Mouse (Mus musculus) heart, embryonic 12.5 days (tissue): ENCODE measurements around the gene Ugt1a9. TPM values are rescaled to one million over a fixed set of nuclear protein-coding genes. Genes with fewer than 3 reads are reported as not detected.

ENCODE experiments used
- ATAC-seq: fragments of 200-750 bp; cut with Nextera tagmentation; 2 replicates; pipeline ENCODE4 v1.8.0; 2017; ENCODE audit warnings: moderate TSS enrichment, moderate library complexity; ENCODE audit not compliant: insufficient number of reproducible peaks, low FRiP score
- H3K27ac ChIP-seq: fragments of 300-500 bp; sonication (generic); 2 replicates; pipeline ENCODE4 v1.5.1; 2016; ENCODE audit warnings: mild to moderate bottlenecking, moderate library complexity; ENCODE audit not compliant: poor library complexity, severe bottlenecking
- H3K27me3 ChIP-seq: fragments of 300-500 bp; sonication (generic); replicated peaks from 2 replicates; pipeline ENCODE4 v1.6.1; 2016; ENCODE audit warnings: mild to moderate bottlenecking, moderate library complexity
- H3K36me3 ChIP-seq: fragments of 300-500 bp; sonication (generic); 2 replicates; pipeline ENCODE4 v1.6.1; 2016; ENCODE audit warnings: mild to moderate bottlenecking, moderate library complexity
- H3K4me1 ChIP-seq: fragments of 300-500 bp; sonication (generic); replicated peaks from 2 replicates; pipeline ENCODE4 v1.6.1; 2016; ENCODE audit warnings: mild to moderate bottlenecking
- H3K4me2 ChIP-seq: fragments of 300-500 bp; sonication (generic); 2 replicates; pipeline ENCODE4 v1.6.1; 2016; ENCODE audit warnings: mild to moderate bottlenecking, moderate library complexity
- H3K4me3 ChIP-seq: fragments of 300-500 bp; sonication (generic); 2 replicates; pipeline ENCODE4 v1.5.1; 2016; ENCODE audit warnings: mild to moderate bottlenecking
- H3K9ac ChIP-seq: fragments of 300-500 bp; sonication (generic); 2 replicates; pipeline ENCODE4 v1.6.1; 2016; ENCODE audit warnings: mild to moderate bottlenecking, moderate library complexity
- H3K9me3 ChIP-seq: fragments of 300-500 bp; sonication (generic); replicated peaks from 2 replicates; pipeline ENCODE4 v1.6.1; 2016; ENCODE audit warnings: mild to moderate bottlenecking, moderate library complexity
- WGBS: fragments of 180-500 bp; shearing (Covaris S2); methylation state at CpG from one replicate; pipeline ENCODE4 v1.1.7; 2016; 5-methylcytosine and 5-hydroxymethylcytosine counted together
- polyA plus RNA-seq: library from polyadenylated mRNA; unstranded; fragments of >200 nt; fragmentation: Nextera tagmentation; extraction: Ambion mirVana; gene quantifications from 2 replicates; pipeline ENCODE4 v1.2.1, GENCODE M21; 2016

Ugt1a9 gene
- polyA plus RNA-seq, 1 experiment from 2014 or later: not detected

- ATAC-seq: no peak
- H3K4me3 ChIP-seq: no peak overlapping the region
- no peaks in the 10 kb centered on the region for H3K9me3 ChIP-seq
- 72% methylated on average over 3 of the region's 3 CpGs for WGBS
- no peak overlapping the region for H3K4me2 ChIP-seq
- H3K36me3 ChIP-seq: no peaks in the 10 kb centered on the region
- H3K4me1 ChIP-seq: no peaks in the 10 kb centered on the region
- no peaks in the 10 kb centered on the region for H3K27me3 ChIP-seq
- H3K9ac ChIP-seq: no peak overlapping the region
- no peak overlapping the region for H3K27ac ChIP-seq
These were observed 121.5 kb downstream of the Ugt1a9 start for GRCm38 (mm10) chr1:88192136-88192535.

GRCm38 (mm10) chr1:88195687-88196086, 125.1 kb downstream of the Ugt1a9 start:
- H3K9ac ChIP-seq: no peak overlapping the region
- H3K36me3 ChIP-seq: no peaks in the 10 kb centered on the region
- 89% methylated on average over 1 of the region's 1 CpGs for WGBS
- H3K9me3 ChIP-seq: no peaks in the 10 kb centered on the region
- H3K4me2 ChIP-seq: no peak overlapping the region
- no peak for ATAC-seq
- no peak overlapping the region for H3K4me3 ChIP-seq
- H3K27me3 ChIP-seq: no peaks in the 10 kb centered on the region
- no peak overlapping the region for H3K27ac ChIP-seq
- H3K4me1 ChIP-seq: no peaks in the 10 kb centered on the region

- ATAC-seq: no peak
- H3K4me2 ChIP-seq: no peak overlapping the region
- no peak overlapping the region for H3K4me3 ChIP-seq
- H3K4me1 ChIP-seq: no peaks in the 10 kb centered on the region
- no peak overlapping the region for H3K9ac ChIP-seq
- no peak overlapping the region for H3K27ac ChIP-seq
- no peaks in the 10 kb centered on the region; the same call in 1 of the 2 replicates for H3K27me3 ChIP-seq
- 69% methylated on average over 3 of the region's 3 CpGs for WGBS
- H3K36me3 ChIP-seq: no peaks in the 10 kb centered on the region
- no peaks in the 10 kb centered on the region for H3K9me3 ChIP-seq
These were observed 126.8 kb downstream of the Ugt1a9 start for GRCm38 (mm10) chr1:88197443-88197842.

- no peaks in the 10 kb centered on the region for H3K36me3 ChIP-seq
- no peak overlapping the region for H3K4me3 ChIP-seq
- no peak overlapping the region for H3K4me2 ChIP-seq
- no peaks in the 10 kb centered on the region; the same call in 1 of the 2 replicates for H3K27me3 ChIP-seq
- 80% methylated on average over 2 of the region's 2 CpGs for WGBS
- H3K4me1 ChIP-seq: no peaks in the 10 kb centered on the region
- H3K27ac ChIP-seq: no peak overlapping the region
- no peak for ATAC-seq
- H3K9me3 ChIP-seq: no peaks in the 10 kb centered on the region; the same call in 1 of the 2 replicates
- H3K9ac ChIP-seq: no peak overlapping the region
These were observed 129.4 kb downstream of the Ugt1a9 start for GRCm38 (mm10) chr1:88199996-88200395.

- Histone ChIP-seq H3K27me3 (no peaks in the 10 kb centered on the region; the same call in 1 of the 2 replicates), H3K36me3 (no peaks in the 10 kb centered on the region), H3K9me3 (no peaks in the 10 kb centered on the region; the same call in 1 of the 2 replicates), H3K4me2 (no peak within 1 kb of the TSS), H3K4me3 (no peak within 1 kb of the TSS), H3K4me1 (no peaks in the 10 kb centered on the region), H3K27ac (no peak within 1 kb of the TSS), H3K9ac (no peak within 1 kb of the TSS)
- no peak for ATAC-seq
- 79% methylated on average over 7 of the region's 7 CpGs for WGBS
These were observed 129.9 kb downstream of the Ugt1a9 start, which contains the start of gene Ugt1a2 for GRCm38 (mm10) chr1:88200456-88200855. Ugt1a2 (plus strand) TSS chr1:88200601.

- ATAC-seq: peak; percentile 96
- H3K9ac ChIP-seq: peak within 1 kb of the TSS; percentile 69
- H3K4me2 ChIP-seq: peak within 1 kb of the TSS; percentile 77
- peaks cover 2% of the 10 kb centered on the region; the same call in 1 of the 2 replicates for H3K9me3 ChIP-seq
- H3K27ac ChIP-seq: no peak within 1 kb of the TSS
- peaks cover 3% of the 10 kb centered on the region; the same call in 1 of the 2 replicates for H3K27me3 ChIP-seq
- H3K4me3 ChIP-seq: peak within 1 kb of the TSS; percentile 52
- H3K4me1 ChIP-seq: no peaks in the 10 kb centered on the region
- WGBS: 4% methylated on average over 62 of the region's 62 CpGs
- no peaks in the 10 kb centered on the region for H3K36me3 ChIP-seq
These were observed 134.8 kb downstream of the Ugt1a9 start, which contains the start of gene Dnajb3 for GRCm38 (mm10) chr1:88205294-88205922. Dnajb3 (minus strand) TSS chr1:88205782.

GRCm38 (mm10) chr1:88206843-88207479, 136.4 kb downstream of the Ugt1a9 start:
- Histone ChIP-seq H3K4me1 (no peaks in the 10 kb centered on the region), H3K27ac (peak overlapping the region; percentile 9; the same call in 1 of the 2 replicates), H3K27me3 (peaks cover 3% of the 10 kb centered on the region; the same call in 1 of the 2 replicates), H3K9me3 (peaks cover 7% of the 10 kb centered on the region), H3K4me3 (no peak overlapping the region), H3K36me3 (no peaks in the 10 kb centered on the region), H3K4me2 (no peak overlapping the region), H3K9ac (no peak overlapping the region)
- 56% methylated on average over 2 of the region's 2 CpGs for WGBS
- peak; percentile 74; the same call in 1 of the 2 replicates for ATAC-seq

GRCm38 (mm10) chr1:88211812-88212211, 141.2 kb downstream of the Ugt1a9 start, which contains the start of gene Ugt1a1:
Ugt1a1 (plus strand) TSS chr1:88211959.
- H3K27me3 ChIP-seq: no peaks in the 10 kb centered on the region
- 60% methylated on average over 8 of the region's 8 CpGs for WGBS
- no peak for ATAC-seq
- H3K9me3 ChIP-seq: peaks cover 48% of the 10 kb centered on the region
- no peak within 1 kb of the TSS for H3K4me3 ChIP-seq
- H3K4me2 ChIP-seq: no peak within 1 kb of the TSS
- H3K36me3 ChIP-seq: no peaks in the 10 kb centered on the region
- no peaks in the 10 kb centered on the region for H3K4me1 ChIP-seq
- H3K27ac ChIP-seq: no peak within 1 kb of the TSS
- H3K9ac ChIP-seq: no peak within 1 kb of the TSS

- no peak overlapping the region for H3K27ac ChIP-seq
- H3K4me3 ChIP-seq: no peak overlapping the region
- no peaks in the 10 kb centered on the region for H3K27me3 ChIP-seq
- WGBS: 54% methylated on average over 8 of the region's 8 CpGs
- no peaks in the 10 kb centered on the region for H3K36me3 ChIP-seq
- no peak overlapping the region for H3K9ac ChIP-seq
- no peak overlapping the region for H3K4me2 ChIP-seq
- H3K9me3 ChIP-seq: peaks cover 54% of the 10 kb centered on the region
- H3K4me1 ChIP-seq: no peaks in the 10 kb centered on the region
- ATAC-seq: 0 out of 2 replicates have a peak, but pooled peaks have one; percentile 16
These were observed 141.9 kb downstream of the Ugt1a9 start for GRCm38 (mm10) chr1:88212341-88213045.

- Histone ChIP-seq H3K36me3 (no peaks in the 10 kb centered on the region), H3K4me3 (no peak overlapping the region), H3K9ac (no peak overlapping the region), H3K4me2 (no peak overlapping the region), H3K4me1 (no peaks in the 10 kb centered on the region), H3K27me3 (no peaks in the 10 kb centered on the region), H3K27ac (no peak overlapping the region), H3K9me3 (peaks cover 57% of the 10 kb centered on the region)
- ATAC-seq: no peak
- WGBS: 67% methylated on average over 1 of the region's 1 CpGs
These were observed 142.5 kb downstream of the Ugt1a9 start for GRCm38 (mm10) chr1:88213061-88213460.
